Mouse (Mus musculus): ENCODE results near the gene Prpf6. TPM values are rescaled to one million over a fixed set of nuclear protein-coding genes. Genes with fewer than 3 reads are reported as not detected.

Prpf6 gene
- polyA plus RNA-seq, 1 experiment = 41.4 TPM

DNA sequence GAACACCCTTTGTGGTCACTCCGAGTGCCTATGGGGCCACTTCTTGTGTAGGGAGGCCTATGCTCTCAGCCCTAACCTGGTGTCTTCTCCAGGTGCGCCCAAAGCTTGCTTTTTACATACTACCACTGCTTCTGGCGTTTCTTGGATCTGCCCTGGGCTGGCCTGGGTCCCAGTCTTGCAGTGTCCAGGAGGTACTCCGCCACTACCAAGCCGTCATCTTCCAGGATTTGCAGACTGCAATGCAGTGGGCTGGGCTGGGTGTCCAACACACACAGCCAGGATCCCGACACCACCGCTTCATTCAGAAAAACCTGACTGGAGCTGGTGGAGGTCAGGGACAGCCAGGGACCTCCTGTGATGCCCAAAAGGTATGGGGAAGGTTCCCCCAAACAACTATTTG is 66.9 kb downstream of the Prpf6 start:
- Histone ChIP-seq H3K36me3 (ENCODE audit: control insufficient read depth, insufficient read depth) (peaks cover 26% of the 10 kb centered on the region), H3K4me3 (ENCODE audit: insufficient read depth, poor library complexity, severe bottlenecking) (no peak overlapping the region), H3K79me2 (ENCODE audit: control insufficient read depth, insufficient read depth) (no peaks in the 10 kb centered on the region), H3K79me3 (ENCODE audit: low read depth) (no peaks in the 10 kb centered on the region), H3K27me3 (ENCODE audit: control insufficient read depth, insufficient read depth, insufficient read length) (no peaks in the 10 kb centered on the region), H3ac (ENCODE audit: control insufficient read depth, insufficient read length, low read depth) (no peak overlapping the region)
- TF ChIP-seq MAX (IDR thresholded peaks at IDR 0.05) (no peak), MYOG (IDR thresholded peaks at IDR 0.05; ENCODE audit: control insufficient read depth, extremely low read depth, insufficient read length) (no peak), USF1 (IDR thresholded peaks at IDR 0.05; ENCODE audit: low read depth) (no peak), FOSL1 (IDR thresholded peaks at IDR 0.05; ENCODE audit: insufficient read depth, low read length, poor library complexity, severe bottlenecking) (no peak), CEBPB (IDR thresholded peaks at IDR 0.05; ENCODE audit: low read depth) (no peak), MYOD1 (IDR thresholded peaks at IDR 0.05; ENCODE audit: control insufficient read depth, insufficient read length, low read depth) (no peak), CTCF (IDR thresholded peaks at IDR 0.05; ENCODE audit: control insufficient read depth, insufficient read depth, insufficient read length) (no peak)

DNA sequence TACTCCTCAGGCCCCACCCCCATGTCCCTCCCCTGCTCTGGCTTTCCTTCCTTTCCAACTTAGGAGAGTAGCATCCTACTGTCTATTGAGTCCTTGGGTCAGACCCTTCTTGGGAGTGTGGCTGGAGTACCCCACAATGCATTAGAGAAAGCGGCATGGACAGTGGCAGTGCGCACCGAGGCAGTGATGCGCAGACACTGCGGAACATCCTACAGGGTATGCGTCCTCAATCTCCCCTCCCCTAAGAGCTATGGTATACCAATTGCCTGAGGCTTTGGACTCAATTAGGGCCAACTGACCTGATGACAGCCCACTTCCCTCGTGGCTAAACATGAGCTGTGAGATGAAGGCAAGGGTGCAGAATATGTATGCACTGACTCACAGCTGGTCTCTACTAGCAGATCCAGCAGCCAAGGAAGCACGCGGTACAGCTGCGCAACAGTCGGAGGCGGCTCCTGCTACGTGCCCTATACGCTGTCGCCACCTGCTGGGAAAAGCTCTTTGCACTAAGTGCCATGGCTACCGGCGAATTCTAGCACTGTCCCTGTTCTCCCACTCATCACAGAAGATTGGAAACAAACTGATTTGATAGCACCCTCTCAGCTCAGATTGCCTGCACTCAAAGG is 67.4 kb downstream of the Prpf6 start:
- Histone ChIP-seq H3K79me2 (ENCODE audit: control insufficient read depth, insufficient read depth) (no peaks in the 10 kb centered on the region), H3K27me3 (ENCODE audit: control insufficient read depth, insufficient read depth, insufficient read length) (no peaks in the 10 kb centered on the region), H3K4me3 (ENCODE audit: insufficient read depth, poor library complexity, severe bottlenecking) (no peak overlapping the region), H3ac (ENCODE audit: control insufficient read depth, insufficient read length, low read depth) (no peak overlapping the region), H3K36me3 (ENCODE audit: control insufficient read depth, insufficient read depth) (peaks cover 21% of the 10 kb centered on the region), H3K79me3 (ENCODE audit: low read depth) (no peaks in the 10 kb centered on the region)
- no peak for TF ChIP-seq FOSL1 (IDR thresholded peaks at IDR 0.05; ENCODE audit: insufficient read depth, low read length, poor library complexity, severe bottlenecking)
- no peak for TF ChIP-seq CEBPB (IDR thresholded peaks at IDR 0.05; ENCODE audit: low read depth)
- TF ChIP-seq USF1 (IDR thresholded peaks at IDR 0.05; ENCODE audit: low read depth) = no peak
- no peak for TF ChIP-seq MYOD1 (IDR thresholded peaks at IDR 0.05; ENCODE audit: control insufficient read depth, insufficient read length, low read depth)
- no peak for TF ChIP-seq MYOG (IDR thresholded peaks at IDR 0.05; ENCODE audit: control insufficient read depth, extremely low read depth, insufficient read length)
- TF ChIP-seq MAX (IDR thresholded peaks at IDR 0.05) = no peak
- no peak for TF ChIP-seq CTCF (IDR thresholded peaks at IDR 0.05; ENCODE audit: control insufficient read depth, insufficient read depth, insufficient read length)

DNA sequence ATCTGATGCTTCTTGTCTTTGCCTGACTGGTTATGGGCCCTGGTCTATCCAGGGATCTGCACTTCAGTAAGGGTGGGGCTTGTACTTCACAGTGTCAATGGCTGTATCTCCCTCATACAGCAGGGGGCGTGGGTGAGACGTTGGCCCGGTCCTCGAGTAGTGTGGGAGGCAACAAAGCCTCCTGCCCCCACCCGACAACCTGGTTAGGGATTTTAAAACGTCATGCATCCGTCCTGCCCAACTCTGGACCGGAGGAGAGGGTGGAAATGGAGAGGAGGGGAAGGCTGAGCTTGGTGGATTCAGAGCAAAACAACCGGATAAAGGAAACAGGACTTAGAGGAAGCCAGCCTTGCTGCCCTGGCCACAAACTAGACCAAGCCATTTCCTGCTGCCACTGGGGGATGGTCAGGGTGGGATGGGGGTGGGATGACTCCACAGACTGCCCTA is 68.0 kb downstream of the Prpf6 start:
- Histone ChIP-seq H3K79me3 (ENCODE audit: low read depth) (no peaks in the 10 kb centered on the region), H3K79me2 (ENCODE audit: control insufficient read depth, insufficient read depth) (no peaks in the 10 kb centered on the region), H3ac (ENCODE audit: control insufficient read depth, insufficient read length, low read depth) (no peak overlapping the region), H3K36me3 (ENCODE audit: control insufficient read depth, insufficient read depth) (peaks cover 20% of the 10 kb centered on the region), H3K4me3 (ENCODE audit: insufficient read depth, poor library complexity, severe bottlenecking) (no peak overlapping the region), H3K27me3 (ENCODE audit: control insufficient read depth, insufficient read depth, insufficient read length) (no peaks in the 10 kb centered on the region)
- TF ChIP-seq MYOG (IDR thresholded peaks at IDR 0.05; ENCODE audit: control insufficient read depth, extremely low read depth, insufficient read length) = no peak
- TF ChIP-seq CEBPB (IDR thresholded peaks at IDR 0.05; ENCODE audit: low read depth) = no peak
- TF ChIP-seq MYOD1 (IDR thresholded peaks at IDR 0.05; ENCODE audit: control insufficient read depth, insufficient read length, low read depth) = no peak
- TF ChIP-seq FOSL1 (IDR thresholded peaks at IDR 0.05; ENCODE audit: insufficient read depth, low read length, poor library complexity, severe bottlenecking) = no peak
- TF ChIP-seq USF1 (IDR thresholded peaks at IDR 0.05; ENCODE audit: low read depth) = no peak
- TF ChIP-seq CTCF (IDR thresholded peaks at IDR 0.05; ENCODE audit: control insufficient read depth, insufficient read depth, insufficient read length) = peak; percentile 43
- no peak for TF ChIP-seq MAX (IDR thresholded peaks at IDR 0.05)

DNA sequence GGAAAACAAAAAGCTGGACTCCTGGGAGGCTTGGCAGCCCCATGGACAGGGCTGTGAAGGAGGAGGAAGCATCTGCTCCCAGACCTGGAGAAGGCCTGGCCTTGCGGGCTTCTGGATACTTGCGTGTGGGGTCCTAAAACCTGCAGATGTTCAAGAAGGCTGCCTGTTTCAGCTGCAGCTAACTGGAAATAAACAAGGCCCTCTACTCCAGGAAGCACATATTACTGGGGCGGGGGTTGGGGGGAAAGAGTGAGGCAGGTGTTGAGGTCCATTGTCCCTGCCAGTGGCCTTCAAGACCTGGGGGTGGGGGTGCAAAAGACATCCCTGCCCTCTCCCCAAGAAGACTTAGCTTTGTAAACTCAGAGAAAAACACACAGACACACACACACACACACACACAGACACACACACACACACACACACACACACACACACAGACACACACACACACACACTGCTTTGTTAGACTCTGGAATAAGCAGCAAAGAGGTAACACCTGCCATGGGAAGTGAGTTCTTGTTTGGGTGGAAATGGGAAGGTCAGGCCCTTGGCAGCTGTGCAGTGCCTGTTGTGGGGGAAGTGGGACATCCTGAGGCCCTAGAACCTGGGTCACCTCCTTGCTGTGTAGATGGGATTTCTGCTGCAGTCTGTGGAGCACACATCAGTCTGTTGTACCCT is 71.1 kb downstream of the Prpf6 start:
- H3K79me2 ChIP-seq (ENCODE audit: control insufficient read depth, insufficient read depth) = no peaks in the 10 kb centered on the region
- H3K79me3 ChIP-seq (ENCODE audit: low read depth) = no peaks in the 10 kb centered on the region
- no peaks in the 10 kb centered on the region for H3K27me3 ChIP-seq (ENCODE audit: control insufficient read depth, insufficient read depth, insufficient read length)
- H3K36me3 ChIP-seq (ENCODE audit: control insufficient read depth, insufficient read depth) = no peaks in the 10 kb centered on the region
- TF ChIP-seq CTCF (IDR thresholded peaks at IDR 0.05; ENCODE audit: control insufficient read depth, insufficient read depth, insufficient read length) (no peak), MYOD1 (IDR thresholded peaks at IDR 0.05; ENCODE audit: control insufficient read depth, insufficient read length, low read depth) (no peak), MYOG (IDR thresholded peaks at IDR 0.05; ENCODE audit: control insufficient read depth, extremely low read depth, insufficient read length) (no peak), CEBPB (IDR thresholded peaks at IDR 0.05; ENCODE audit: low read depth) (no peak), FOSL1 (IDR thresholded peaks at IDR 0.05; ENCODE audit: insufficient read depth, low read length, poor library complexity, severe bottlenecking) (no peak), MAX (IDR thresholded peaks at IDR 0.05) (no peak), USF1 (IDR thresholded peaks at IDR 0.05; ENCODE audit: low read depth) (no peak)
- no peak overlapping the region for H3ac ChIP-seq (ENCODE audit: control insufficient read depth, insufficient read length, low read depth)
- no peak overlapping the region for H3K4me3 ChIP-seq (ENCODE audit: insufficient read depth, poor library complexity, severe bottlenecking)

DNA sequence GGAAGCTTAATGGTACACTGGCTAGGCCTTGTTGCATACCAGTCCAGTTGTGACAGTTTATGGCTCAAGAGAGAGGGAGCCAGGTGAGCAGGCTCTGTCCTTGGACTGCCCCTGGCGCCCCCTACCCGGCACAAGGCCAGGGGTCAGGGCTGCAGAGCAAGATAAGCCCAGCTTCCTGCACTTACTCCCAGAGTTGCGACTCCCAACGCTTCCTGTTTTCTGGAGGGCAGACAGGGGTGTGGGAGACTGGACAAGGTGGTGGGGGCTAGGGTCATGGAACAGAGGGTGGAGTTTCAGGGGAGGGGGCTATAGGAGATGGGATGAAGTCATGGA is 71.6 kb downstream of the Prpf6 start:
- no peak overlapping the region for H3ac ChIP-seq (ENCODE audit: control insufficient read depth, insufficient read length, low read depth)
- TF ChIP-seq CTCF (IDR thresholded peaks at IDR 0.05; ENCODE audit: control insufficient read depth, insufficient read depth, insufficient read length) (no peak), MAX (IDR thresholded peaks at IDR 0.05) (no peak), USF1 (IDR thresholded peaks at IDR 0.05; ENCODE audit: low read depth) (no peak), FOSL1 (IDR thresholded peaks at IDR 0.05; ENCODE audit: insufficient read depth, low read length, poor library complexity, severe bottlenecking) (no peak), MYOG (IDR thresholded peaks at IDR 0.05; ENCODE audit: control insufficient read depth, extremely low read depth, insufficient read length) (no peak), CEBPB (IDR thresholded peaks at IDR 0.05; ENCODE audit: low read depth) (no peak), MYOD1 (IDR thresholded peaks at IDR 0.05; ENCODE audit: control insufficient read depth, insufficient read length, low read depth) (no peak)

More for the DNA sequence above, 71.6 kb downstream of the Prpf6 start:
- Histone ChIP-seq H3K4me3 (ENCODE audit: insufficient read depth, poor library complexity, severe bottlenecking) (no peak overlapping the region), H3K79me2 (ENCODE audit: control insufficient read depth, insufficient read depth) (no peaks in the 10 kb centered on the region), H3K79me3 (ENCODE audit: low read depth) (no peaks in the 10 kb centered on the region), H3K36me3 (ENCODE audit: control insufficient read depth, insufficient read depth) (no peaks in the 10 kb centered on the region), H3K27me3 (ENCODE audit: control insufficient read depth, insufficient read depth, insufficient read length) (no peaks in the 10 kb centered on the region)
